Mouse (Mus musculus) splenic B cell, adult 2 months (primary cell): ENCODE measurements around the gene Btg2.

Source experiments
- DNase-seq: peaks from one replicate; pipeline ENCODE4 v3.0.0-alpha.2; 2011; ENCODE audit warnings: low read depth, low spot score
- H3K27me3 ChIP-seq: 2 replicates; pipeline ENCODE4 v1.6.1; 2012; ENCODE audit warnings: mild to moderate bottlenecking, low read length, moderate library complexity, mixed read lengths; ENCODE audit not compliant: control insufficient read depth, poor library complexity, insufficient read depth, severe bottlenecking
- H3K36me3 ChIP-seq: 2 replicates; pipeline ENCODE4 v1.6.1; 2012; ENCODE audit warnings: mild to moderate bottlenecking, low read length, moderate library complexity, mixed read lengths; ENCODE audit not compliant: control insufficient read depth, poor library complexity, insufficient read depth, severe bottlenecking

Btg2 gene

DNA sequence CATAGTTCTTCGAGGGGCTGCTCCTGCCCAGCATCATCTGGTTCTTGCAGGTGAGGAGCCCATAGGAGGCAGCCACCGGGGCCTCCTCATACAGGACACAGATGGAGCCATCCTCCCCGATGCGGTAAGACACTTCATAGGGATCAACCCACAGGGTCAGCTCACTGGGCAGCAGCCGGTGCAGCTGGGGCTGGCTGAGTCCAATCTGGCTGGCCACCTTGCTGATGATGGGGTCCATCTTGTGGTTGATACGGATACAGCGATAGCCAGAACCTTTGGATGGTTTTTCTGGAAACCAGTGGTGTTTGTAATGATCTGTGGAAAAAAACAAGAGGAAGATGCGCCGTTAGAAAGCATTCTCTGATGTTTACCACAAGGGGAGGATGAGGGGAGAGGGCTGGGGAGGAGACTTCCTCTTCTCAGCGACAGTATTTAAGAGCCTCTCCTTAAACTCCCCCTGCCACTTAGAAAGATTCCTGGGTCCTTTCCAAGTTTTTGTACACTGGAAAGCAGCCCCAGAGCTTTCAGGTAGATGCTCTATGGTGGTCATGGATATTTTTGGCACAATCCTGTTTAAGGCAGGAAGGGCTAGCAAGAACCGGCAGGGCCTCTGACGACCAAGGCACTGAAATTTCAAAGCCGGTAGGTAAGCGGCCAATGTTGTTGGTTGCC lies 1.4 kb downstream of the Btg2 start:
- H3K27me3 ChIP-seq, result no peaks in the 10 kb centered on the region
- H3K36me3 ChIP-seq, result peaks cover 22% of the 10 kb centered on the region
- peak; percentile 72 for DNase-seq

DNA sequence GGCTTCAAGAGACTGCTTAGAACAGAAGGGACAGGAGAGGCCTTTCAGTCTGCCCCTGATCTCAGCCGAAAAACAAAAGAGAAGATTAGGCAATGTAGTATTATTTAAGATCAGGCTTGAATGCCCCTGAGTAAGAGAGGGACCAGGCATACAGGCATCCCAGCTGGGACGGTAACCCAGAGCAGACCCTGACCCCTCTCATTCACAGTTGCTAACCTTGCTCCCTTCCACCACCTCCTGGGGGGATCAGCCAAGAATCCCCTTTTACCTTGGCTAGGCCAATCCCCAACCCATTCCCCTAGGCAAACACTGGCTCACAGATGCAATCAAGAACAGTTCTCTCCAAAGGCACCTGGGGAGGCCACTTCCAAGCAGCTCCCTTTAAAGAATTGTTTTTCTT lies 2.1 kb downstream of the Btg2 start:
- DNase-seq, result no peak
- peaks cover 22% of the 10 kb centered on the region for H3K36me3 ChIP-seq

DNA sequence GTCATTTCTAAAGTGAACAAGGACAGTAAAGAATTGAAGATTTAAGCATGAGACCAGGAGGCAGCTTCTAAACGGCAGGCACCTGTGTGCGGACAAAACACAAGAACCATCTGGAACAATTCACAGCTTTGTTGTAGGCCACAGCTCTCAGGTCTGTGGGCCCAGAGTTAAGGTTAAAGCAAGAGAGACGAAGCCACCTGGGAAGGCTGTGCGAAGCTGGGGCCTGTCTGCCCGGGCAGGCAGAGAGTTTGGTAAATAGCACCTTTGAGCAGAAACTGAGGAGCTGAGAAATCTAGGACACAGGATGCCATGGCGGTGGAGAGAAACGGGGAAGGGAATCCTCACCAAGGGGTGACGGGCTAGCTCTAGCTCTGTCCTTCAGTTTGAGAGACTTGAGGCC lies 3.4 kb downstream of the Btg2 start:
- H3K27me3 ChIP-seq, result no peaks in the 10 kb centered on the region
- no peak for DNase-seq
- H3K36me3 ChIP-seq, result peaks cover 22% of the 10 kb centered on the region

More for the DNA sequence above, 2.1 kb downstream of the Btg2 start:
- no peaks in the 10 kb centered on the region for H3K27me3 ChIP-seq

DNA sequence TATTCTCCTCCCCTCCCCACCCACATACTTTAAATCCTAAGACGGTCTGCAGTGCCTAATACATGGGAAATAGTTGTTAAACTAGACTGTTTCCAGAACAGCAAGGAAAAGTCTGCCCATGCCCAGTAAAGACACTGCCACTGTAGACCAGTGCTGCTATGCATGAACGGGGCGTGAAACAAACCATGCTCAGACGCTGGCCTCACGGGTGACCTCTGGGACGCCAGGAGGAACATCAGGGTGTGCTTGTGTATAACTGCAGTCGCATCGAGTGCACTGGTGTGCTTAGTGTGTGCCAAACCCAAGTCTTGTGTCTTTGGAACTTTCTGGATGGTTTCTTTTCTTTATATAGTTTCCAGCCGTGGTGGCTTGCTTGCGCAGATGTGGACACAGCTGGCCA lies 4.3 kb downstream of the Btg2 start:
- peaks cover 22% of the 10 kb centered on the region for H3K36me3 ChIP-seq
- no peaks in the 10 kb centered on the region for H3K27me3 ChIP-seq
- peak; percentile 41 for DNase-seq

DNA sequence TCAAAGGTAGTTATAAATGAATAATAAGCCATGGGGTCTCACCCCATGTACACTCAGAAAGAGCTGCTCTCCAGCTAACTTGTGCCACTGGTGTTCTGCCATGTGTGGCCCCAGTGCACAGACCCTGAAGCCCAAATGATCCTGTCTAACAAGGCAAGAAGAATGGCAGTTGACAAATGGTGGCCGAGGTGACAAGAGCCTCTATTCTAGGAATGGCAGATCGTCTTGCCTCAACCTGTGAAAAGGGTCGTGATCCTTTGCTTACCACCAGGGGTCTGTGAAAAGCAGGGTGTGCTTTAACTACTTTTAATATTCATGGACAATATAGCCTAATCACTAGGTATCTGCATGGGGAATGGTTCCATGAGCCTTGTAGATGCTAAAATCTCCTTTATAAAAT lies 4.7 kb downstream of the Btg2 start:
- no peaks in the 10 kb centered on the region for H3K27me3 ChIP-seq
- H3K36me3 ChIP-seq, result peaks cover 22% of the 10 kb centered on the region
- DNase-seq, result peak; percentile 36

- no peak for DNase-seq
- no peaks in the 10 kb centered on the region for H3K27me3 ChIP-seq
- peaks cover 22% of the 10 kb centered on the region for H3K36me3 ChIP-seq
Measured at GRCm38 (mm10) chr1:134073658-134074057, 5.3 kb downstream of the Btg2 start.

- Histone ChIP-seq H3K36me3 (peaks cover 22% of the 10 kb centered on the region), H3K27me3 (no peaks in the 10 kb centered on the region)
- DNase-seq, result no peak
Measured at GRCm38 (mm10) chr1:134073061-134073564, 5.8 kb downstream of the Btg2 start.

DNA sequence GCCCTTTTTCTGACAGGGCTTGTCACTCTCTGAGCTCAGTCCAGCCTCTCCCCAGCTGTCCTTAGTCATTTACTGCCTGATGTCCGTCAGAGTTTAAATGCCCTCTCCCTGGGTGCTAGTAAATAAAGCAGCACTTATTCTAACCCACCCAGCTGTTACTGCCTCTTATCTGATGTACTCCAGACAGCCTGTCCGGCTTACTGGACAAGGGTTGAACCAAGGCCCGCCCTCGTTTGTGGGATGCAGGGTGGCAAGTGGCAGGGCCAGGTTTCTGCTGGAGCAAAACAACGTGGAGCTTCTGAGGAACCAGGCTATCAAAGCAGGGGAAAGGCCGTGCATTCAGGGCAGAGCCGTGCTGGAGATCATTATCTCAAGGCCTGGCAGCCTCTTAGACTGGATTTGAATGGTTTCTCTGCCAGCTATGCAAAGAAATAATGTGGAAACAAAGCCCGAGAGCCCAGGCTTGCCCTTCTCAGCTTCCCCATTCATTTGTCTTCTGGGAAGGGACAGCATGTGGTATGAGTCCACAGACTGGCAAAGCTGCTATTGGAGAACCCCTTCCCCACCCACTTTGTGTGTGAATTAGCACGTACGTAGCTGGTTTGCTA lies 7.4 kb downstream of the Btg2 start:
- H3K36me3 ChIP-seq, result peaks cover 14% of the 10 kb centered on the region
- no peak for DNase-seq
- H3K27me3 ChIP-seq, result no peaks in the 10 kb centered on the region

DNA sequence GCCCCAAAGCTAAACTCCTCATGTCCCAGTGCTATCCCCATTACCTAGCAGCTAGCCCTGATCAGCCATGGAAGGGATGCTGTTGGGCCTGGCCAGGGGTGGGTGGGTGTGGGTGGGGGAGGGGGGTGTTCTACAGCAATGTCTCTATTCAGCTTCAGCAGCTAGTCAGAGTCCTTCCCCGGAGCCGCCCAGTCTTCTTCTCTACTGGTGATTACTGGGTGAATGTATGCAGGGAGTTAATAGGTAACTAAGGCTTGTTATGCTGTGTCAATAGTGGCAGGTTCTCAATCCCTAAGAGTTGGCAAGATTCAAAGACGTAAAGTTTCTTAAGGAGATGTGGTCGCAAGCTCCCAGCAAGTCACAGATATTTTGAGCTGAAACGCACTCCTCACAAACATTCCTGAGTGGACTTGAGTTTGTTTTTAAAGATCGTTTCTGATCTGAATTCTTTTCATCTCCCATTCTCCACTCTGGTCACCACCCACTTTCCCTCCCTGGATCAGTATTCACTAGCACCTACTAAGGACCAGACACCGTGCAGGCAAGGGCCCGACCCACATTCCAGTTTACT lies 8.7 kb downstream of the Btg2 start:
- no peak for DNase-seq
- Histone ChIP-seq H3K36me3 (peaks cover 7% of the 10 kb centered on the region; the same call in 1 of the 2 replicates), H3K27me3 (no peaks in the 10 kb centered on the region)

GRCm38 (mm10) chr1:134067143-134067619 lies 11.7 kb downstream of the Btg2 start:
- H3K36me3 ChIP-seq, result no peaks in the 10 kb centered on the region

DNA sequence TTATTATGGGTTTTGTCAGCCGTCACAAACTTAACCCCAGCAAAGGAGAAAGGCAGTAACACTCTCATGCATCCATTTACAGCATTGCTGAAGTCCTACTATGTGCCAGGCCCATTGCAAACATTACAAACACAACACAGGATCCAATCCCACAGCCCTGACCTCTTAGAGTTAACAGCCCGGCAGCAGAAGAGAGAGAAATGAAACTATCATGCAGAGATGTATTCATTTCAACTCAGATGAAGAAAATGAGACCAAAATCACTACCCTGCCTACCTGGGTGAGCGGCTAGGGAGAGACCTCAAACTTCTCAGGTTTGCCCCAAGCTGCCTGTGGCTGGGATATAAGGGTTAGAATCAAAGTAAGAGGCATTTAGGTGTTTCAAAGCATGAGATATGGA lies 12.4 kb downstream of the Btg2 start:
- no peaks in the 10 kb centered on the region for H3K36me3 ChIP-seq
- H3K27me3 ChIP-seq, result no peaks in the 10 kb centered on the region
- DNase-seq, result peak; percentile 34

More at GRCm38 (mm10) chr1:134067143-134067619, 11.7 kb downstream of the Btg2 start:
- H3K27me3 ChIP-seq, result no peaks in the 10 kb centered on the region
- peak; percentile 79 for DNase-seq

- DNase-seq, result peak; percentile 60
- Histone ChIP-seq H3K36me3 (no peaks in the 10 kb centered on the region), H3K27me3 (no peaks in the 10 kb centered on the region)
Measured at GRCm38 (mm10) chr1:134065241-134065809, 13.6 kb downstream of the Btg2 start.

GRCm38 (mm10) chr1:134064296-134064831 lies 14.6 kb downstream of the Btg2 start:
- Histone ChIP-seq H3K36me3 (no peaks in the 10 kb centered on the region), H3K27me3 (no peaks in the 10 kb centered on the region)
- DNase-seq, result no peak

- DNase-seq, result peak; percentile 61
- Histone ChIP-seq H3K36me3 (no peaks in the 10 kb centered on the region), H3K27me3 (no peaks in the 10 kb centered on the region)
Measured at GRCm38 (mm10) chr1:134063773-134064125, 15.2 kb downstream of the Btg2 start.
